Mouse (Mus musculus) embryonic facial prominence, embryonic 10.5 days (tissue): ENCODE measurements at regions not wholly inside any gene's neighbourhood (a gene's known extent, or its start where the extent isn't known, plus 50 kb on each side); places are given as distances from the start of the nearest gene placed in this dataset.
"Not testable (repeated sequence)": the region's sequence is repeated elsewhere in the genome, so short reads cannot be mapped to it uniquely, and the experiment has no call there.

Experiments
- DNase-seq: peaks from one replicate; pipeline ENCODE4 v3.0.0-alpha.2; 2017; ENCODE audit warnings: low spot score
- H3K27ac ChIP-seq: fragments of 300-500 bp; sonication (generic); replicated peaks from 2 replicates; pipeline ENCODE4 v1.5.1; 2016; ENCODE audit warnings: mild to moderate bottlenecking
- H3K27me3 ChIP-seq: fragments of 300-500 bp; sonication (generic); replicated peaks from 2 replicates; pipeline ENCODE4 v1.6.1; 2016; ENCODE audit warnings: low read depth, mild to moderate bottlenecking; ENCODE audit not compliant: poor library complexity, severe bottlenecking
- H3K36me3 ChIP-seq: fragments of 300-500 bp; sonication (generic); replicated peaks from 2 replicates; pipeline ENCODE4 v1.6.1; 2016; ENCODE audit warnings: mild to moderate bottlenecking, moderate library complexity
- H3K4me1 ChIP-seq: fragments of 300-500 bp; sonication (generic); 2 replicates; pipeline ENCODE4 v1.6.1; 2016
- H3K4me3 ChIP-seq: fragments of 300-500 bp; sonication (generic); 2 replicates; pipeline ENCODE4 v1.5.1; 2016; ENCODE audit warnings: mild to moderate bottlenecking, moderate library complexity
- H3K9me3 ChIP-seq: fragments of 300-500 bp; sonication (generic); 2 replicates; pipeline ENCODE4 v1.6.1; 2016; ENCODE audit warnings: mild to moderate bottlenecking
- WGBS: fragments of 180-500 bp; shearing (Covaris S2); methylation state at CpG from one replicate; pipeline ENCODE4 v1.1.7; 2016; 5-methylcytosine and 5-hydroxymethylcytosine counted together

- H3K36me3 ChIP-seq, DNase-seq: not testable (repeated sequence)
Observed at GRCm38 (mm10) chr6:109193061-109193460, 364.6 kb downstream of the Edem1 start.

GRCm38 (mm10) chr6:109193603-109194002, 365.2 kb downstream of the Edem1 start:
- no peaks in the 10 kb centered on the region for H3K4me1 ChIP-seq
- no peaks in the 10 kb centered on the region for H3K36me3 ChIP-seq
- H3K9me3 ChIP-seq: no peaks in the 10 kb centered on the region
- WGBS: 84% methylated on average over 3 of the region's 3 CpGs
- no peaks in the 10 kb centered on the region for H3K27me3 ChIP-seq
- no peak overlapping the region for H3K4me3 ChIP-seq
- DNase-seq: no peak
- H3K27ac ChIP-seq: no peak overlapping the region

More at GRCm38 (mm10) chr6:109193061-109193460, 364.6 kb downstream of the Edem1 start:
- not testable (repeated sequence) for H3K4me3 ChIP-seq, H3K27ac ChIP-seq, H3K9me3 ChIP-seq, H3K27me3 ChIP-seq, H3K4me1 ChIP-seq
- 87% methylated on average over 2 of the region's 2 CpGs for WGBS

DNA sequence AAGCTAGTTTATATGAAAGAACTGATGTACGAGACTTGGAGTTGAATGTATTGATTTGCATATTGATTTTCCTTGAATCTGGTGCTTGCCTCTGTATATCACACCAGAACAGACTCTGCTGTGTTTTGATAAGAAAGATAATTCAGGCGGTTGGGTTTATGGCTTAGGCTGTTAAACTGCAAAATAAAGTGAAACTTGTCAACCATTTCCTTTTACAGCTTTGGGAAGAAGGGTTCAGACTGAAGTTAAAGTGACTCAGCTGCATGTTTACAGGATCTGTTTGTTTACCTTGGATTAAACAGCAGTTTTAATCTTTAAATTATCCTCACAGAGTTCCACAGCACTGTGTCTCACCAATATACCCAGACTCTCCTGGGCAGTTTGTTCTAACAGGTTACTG, 381.3 kb downstream of the Edem1 start:
- H3K27me3 ChIP-seq: no peaks in the 10 kb centered on the region
- H3K9me3 ChIP-seq: no peaks in the 10 kb centered on the region
- DNase-seq: no peak
- WGBS: 84% methylated on average over 2 of the region's 2 CpGs
- H3K4me3 ChIP-seq: no peak overlapping the region
- no peaks in the 10 kb centered on the region for H3K36me3 ChIP-seq
- no peak overlapping the region for H3K27ac ChIP-seq
- no peaks in the 10 kb centered on the region for H3K4me1 ChIP-seq

DNA sequence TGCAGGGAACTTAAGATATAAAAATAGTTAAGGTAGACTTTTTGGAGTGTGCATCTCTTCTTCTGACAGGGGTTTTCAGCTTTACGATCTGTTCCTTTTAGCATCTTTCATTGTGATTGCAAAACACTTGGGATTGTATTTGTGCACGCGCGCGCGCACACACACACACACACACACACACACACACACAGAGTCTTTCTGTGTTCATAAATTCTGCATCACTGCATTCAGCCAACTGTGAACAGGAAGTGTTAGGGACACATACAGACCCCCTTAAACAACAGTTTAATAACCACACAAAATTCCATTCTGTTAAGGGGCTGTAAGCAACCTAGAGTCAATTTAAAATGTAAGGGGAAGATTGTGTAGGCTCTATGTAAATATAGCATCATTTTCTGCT, 401.9 kb downstream of the Edem1 start:
- Histone ChIP-seq H3K4me1 (no peaks in the 10 kb centered on the region), H3K27me3 (no peaks in the 10 kb centered on the region), H3K27ac (no peak overlapping the region), H3K36me3 (no peaks in the 10 kb centered on the region), H3K9me3 (no peaks in the 10 kb centered on the region), H3K4me3 (no peak overlapping the region)
- 94% methylated on average over 6 of the region's 6 CpGs for WGBS
- DNase-seq: no peak

DNA sequence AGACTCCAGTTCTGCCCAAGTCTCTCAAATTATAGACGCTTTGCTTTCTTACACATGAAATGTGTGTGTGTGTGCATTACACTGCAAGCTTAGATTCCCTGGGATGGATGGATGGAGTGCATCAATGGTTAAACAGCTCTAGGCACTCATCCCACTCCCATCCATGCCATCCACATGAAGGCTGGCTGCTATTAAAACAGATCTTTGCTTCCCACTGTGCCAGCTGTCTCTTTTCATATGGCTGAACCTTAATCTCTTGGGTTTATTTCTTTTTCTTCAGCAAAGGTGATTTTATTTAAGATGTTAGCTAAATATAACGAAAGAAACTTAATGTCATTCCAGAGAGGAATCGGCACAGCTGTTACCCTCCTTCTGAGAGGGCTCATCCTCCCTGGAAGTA, 405.0 kb downstream of the Edem1 start:
- Histone ChIP-seq H3K27me3 (no peaks in the 10 kb centered on the region), H3K4me1 (no peaks in the 10 kb centered on the region), H3K36me3 (no peaks in the 10 kb centered on the region), H3K27ac (no peak overlapping the region), H3K4me3 (no peak overlapping the region), H3K9me3 (no peaks in the 10 kb centered on the region)
- 84% methylated on average over 3 of the region's 3 CpGs for WGBS
- DNase-seq: no peak

- no peak for DNase-seq
- Histone ChIP-seq H3K27ac (no peak overlapping the region), H3K36me3 (no peaks in the 10 kb centered on the region), H3K4me1 (no peaks in the 10 kb centered on the region), H3K27me3 (no peaks in the 10 kb centered on the region), H3K4me3 (no peak overlapping the region), H3K9me3 (no peaks in the 10 kb centered on the region)
- whole genome bisulfite sequencing: 78% methylated on average over 2 of the region's 2 CpGs
Observed at GRCm38 (mm10) chr6:109245666-109246065, 417.2 kb downstream of the Edem1 start.

DNA sequence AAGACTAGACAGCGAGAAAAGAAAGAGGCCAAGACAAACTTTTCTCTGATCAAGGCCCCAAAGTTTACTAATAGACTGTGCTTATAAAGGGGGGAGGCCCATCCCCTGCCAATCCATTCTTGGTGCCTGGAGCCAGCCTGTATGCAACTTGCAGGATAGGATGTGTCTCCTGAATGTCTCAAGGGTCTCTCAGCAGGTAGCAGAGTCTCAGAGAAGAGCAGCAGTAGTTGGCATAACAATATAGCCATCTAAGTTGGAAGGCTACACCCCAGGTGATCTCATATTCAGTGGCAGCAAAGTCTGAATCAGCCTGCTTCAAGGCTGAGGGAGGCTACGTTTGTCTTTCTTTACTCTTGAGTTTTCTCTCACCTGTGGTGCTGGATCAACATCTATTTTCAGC, 418.1 kb downstream of the Edem1 start:
- H3K27me3 ChIP-seq, H3K36me3 ChIP-seq, DNase-seq, H3K9me3 ChIP-seq, H3K4me1 ChIP-seq, H3K27ac ChIP-seq, H3K4me3 ChIP-seq: not testable (repeated sequence)
- 37% methylated on average over 2 of the region's 2 CpGs for WGBS
